ENCODE assay signal across 24 mouse cellular contexts in genomic region chr9:66507684-66508083, GRCm38 (mm10). TPM values are rescaled to one million over a fixed set of nuclear protein-coding genes. Genes with fewer than 3 reads are reported as not detected.
DNase-seq lines count a peak whose midpoint lies in the region; ATAC-seq lines count a peak whose summit lies in the region.
"Had no signal": no experiment of that assay in that cellular context is flagged by ENCODE, and none has a peak within 500 bp of the region (broad histone marks: within the 10 kb centered on the region; RNA-seq: fewer than 3 reads in every experiment).

No protein-coding gene starts in this region.

- H3K36me3 ChIP-seq in heart, embryonic 15.5 days = peaks cover 19% of the 10 kb centered on the region
- H3K36me3 ChIP-seq in liver, embryonic 13.5 days = peaks cover 72% of the 10 kb centered on the region

- H3K27ac ChIP-seq in heart, embryonic 15.5 days = 0 out of 2 replicates have a peak overlapping the region, but pooled peaks have one; percentile 18
- peak overlapping the region; percentile 98 for H3K27ac ChIP-seq in liver, embryonic 13.5 days
- H3K27ac ChIP-seq: embryonic facial prominence, embryonic 13.5 days; heart, embryonic 13.5 days; hindbrain, embryonic 12.5 days; left cerebral cortex, adult 2 months; limb, embryonic 12.5 days; liver, embryonic 14.5 days; lung, embryonic 15.5 days; midbrain, embryonic 13.5 days; stomach, embryonic 15.5 days had no signal

- no peak for ATAC-seq in heart, embryonic 15.5 days (replicated peaks; ENCODE audit: insufficient number of reproducible peaks, insufficient read depth, low FRiP score, low read depth)
- ATAC-seq in liver, embryonic 13.5 days (ENCODE audit: low read depth) = no peak
- ATAC-seq: forebrain, postnatal 0 days; inflammation-experienced regulatory T-cells, adult 6 months; midbrain, embryonic 13.5 days had no signal

- H3K27me3 ChIP-seq in heart, embryonic 15.5 days = no peaks in the 10 kb centered on the region
- no peaks in the 10 kb centered on the region for H3K27me3 ChIP-seq in liver, embryonic 13.5 days
- H3K27me3 ChIP-seq: embryonic facial prominence, embryonic 13.5 days; heart, embryonic 13.5 days; hindbrain, embryonic 12.5 days; limb, embryonic 12.5 days; lung, embryonic 15.5 days; midbrain, embryonic 13.5 days; stomach, embryonic 15.5 days had no signal

- H3K4me1 ChIP-seq in heart, embryonic 15.5 days (replicated peaks) = peaks cover 30% of the 10 kb centered on the region
- peaks cover 89% of the 10 kb centered on the region for H3K4me1 ChIP-seq in liver, embryonic 13.5 days (replicated peaks)
- H3K4me1 ChIP-seq: stomach, embryonic 15.5 days had no signal

- no peak overlapping the region for H3K9ac ChIP-seq in heart, embryonic 15.5 days
- no peak overlapping the region for H3K9ac ChIP-seq in liver, embryonic 13.5 days
- H3K9ac ChIP-seq: embryonic facial prominence, embryonic 13.5 days; forebrain, postnatal 0 days; heart, embryonic 13.5 days; hindbrain, embryonic 12.5 days; limb, embryonic 12.5 days; liver, embryonic 14.5 days; lung, embryonic 15.5 days; midbrain, embryonic 13.5 days; stomach, embryonic 15.5 days had no signal

- DNase-seq in cerebellum, postnatal 10 days = peak; percentile 19 to 28
- DNase-seq in cerebellum, adult 11 months = no peak
- no peak for DNase-seq in heart, adult 8-10 months (ENCODE audit: low spot score)
- no peak for DNase-seq in liver, embryonic 13.5 days
- no peak for DNase-seq in liver
- peak; percentile 15 for DNase-seq in thymus, postnatal 4 days
- DNase-seq in thymus, postnatal 36 days = no peak
- DNase-seq: adrenal gland, postnatal 25 days; cerebellum, adult 8-10 months; forebrain, postnatal 0 days; kidney, adult 11 months; kidney, postnatal 14 days; right cerebral cortex, postnatal 25 days had no signal

- WGBS in heart, embryonic 15.5 days = 81% methylated on average over 3 of the region's 3 CpGs
- 87% methylated on average over 3 of the region's 3 CpGs for WGBS in liver, embryonic 13.5 days (ENCODE audit: insufficient replicate concordance)

- no peak overlapping the region for H3K4me2 ChIP-seq in heart, embryonic 15.5 days
- no peak overlapping the region for H3K4me2 ChIP-seq in liver, embryonic 13.5 days
- H3K4me2 ChIP-seq: embryonic facial prominence, embryonic 13.5 days; heart, embryonic 13.5 days; hindbrain, embryonic 12.5 days; limb, embryonic 12.5 days; lung, embryonic 15.5 days; midbrain, embryonic 13.5 days; stomach, embryonic 15.5 days had no signal

- no peak overlapping the region for H3K4me3 ChIP-seq in heart, embryonic 15.5 days
- no peak overlapping the region for H3K4me3 ChIP-seq in liver, embryonic 13.5 days (replicated peaks)
- H3K4me3 ChIP-seq: embryonic facial prominence, embryonic 13.5 days; heart, embryonic 13.5 days; hindbrain, embryonic 12.5 days; left cerebral cortex, adult 2 months; limb, embryonic 12.5 days; lung, embryonic 15.5 days; midbrain, embryonic 13.5 days; stomach, embryonic 15.5 days had no signal

- H3K9me3 ChIP-seq in heart, embryonic 15.5 days (replicated peaks) = no peaks in the 10 kb centered on the region
- no peaks in the 10 kb centered on the region for H3K9me3 ChIP-seq in liver, embryonic 13.5 days (replicated peaks)
- H3K9me3 ChIP-seq: embryonic facial prominence, embryonic 13.5 days; heart, embryonic 13.5 days; hindbrain, embryonic 12.5 days; limb, embryonic 12.5 days; lung, embryonic 15.5 days; midbrain, embryonic 13.5 days; stomach, embryonic 15.5 days had no signal

RNA-seq across cellular contexts. Expression of gene Fbxl22, which starts 6.7 kb away (rescaled TPM):
- 70.3 and 84.7 TPM in 2 replicates for polyA plus RNA-seq in heart, embryonic 15.5 days (2015; fragmentation: Nextera tagmentation; extraction: Ambion mirVana)
- 10 to 100 TPM; 28.1 to 43.0 (median 31.0) TPM for total RNA-seq in heart, adult 8-10 months (2022)
- polyA plus RNA-seq in liver, embryonic 13.5 days (2015; fragmentation: Nextera tagmentation; extraction: Ambion mirVana) = 0.68 and 0.82 TPM in 2 replicates

Comparison
In these comparisons a context has a peak if more than half of its experiments do, and no peak if none do; other contexts are left out.
1. DNase-seq: peak in cerebellum, postnatal 10 days (2 of 2) and thymus, postnatal 4 days (single experiment); none in cerebellum, adult 11 months (single experiment), heart, adult 8-10 months (single experiment), liver, embryonic 13.5 days (single experiment), liver (single experiment) and thymus, postnatal 36 days (0 of 2).
2. RNA of gene Fbxl22, which starts 6.7 kb away (polyA plus RNA-seq): 70.3 to 84.7 TPM in heart, embryonic 15.5 days; 0.68 to 0.82 TPM in liver, embryonic 13.5 days; every median in the first group is over 10 times any median in the second.